29 mouse cellular contexts compared by ENCODE assay signal in the genomic region with DNA sequence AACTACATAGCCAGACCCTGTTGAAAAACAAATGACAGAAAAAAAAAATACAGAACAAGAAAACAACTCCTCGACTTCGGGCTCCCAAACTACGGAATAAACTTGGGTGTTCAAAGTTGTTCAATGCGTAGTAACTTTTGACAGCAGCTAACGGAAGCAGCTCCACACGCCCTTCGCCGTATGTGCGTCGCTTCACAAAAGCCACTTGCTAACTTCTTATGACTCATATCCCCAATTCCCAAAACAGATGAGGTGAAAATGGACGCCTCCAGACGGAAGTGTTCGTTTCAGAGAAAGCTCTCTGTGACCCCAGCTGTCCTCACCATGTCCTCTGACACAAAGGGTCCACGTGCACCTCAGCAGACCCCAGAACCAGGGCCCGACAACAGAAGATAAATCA. TPM values are rescaled to one million over a fixed set of nuclear protein-coding genes. Genes with fewer than 3 reads are reported as not detected.
DNase-seq lines count a peak whose midpoint lies in the region; ATAC-seq lines count a peak whose summit lies in the region.
"Had no signal": no experiment of that assay in that cellular context is flagged by ENCODE, and none has a peak within 500 bp of the region (broad histone marks: within the 10 kb centered on the region; RNA-seq: fewer than 3 reads in every experiment).

No protein-coding gene starts in this region.

- no peaks in the 10 kb centered on the region for H3K27me3 ChIP-seq in limb, embryonic 11.5 days (ENCODE audit: control insufficient read depth, insufficient read depth, low read length)
- H3K27me3 ChIP-seq in limb, embryonic 10.5 days (ENCODE audit: low read depth, poor library complexity, severe bottlenecking), result 0 out of 2 replicates have a peak, but pooled peaks cover 6% of the 10 kb centered on the region
- H3K27me3 ChIP-seq: CH12.LX; embryonic facial prominence, embryonic 12.5 days; embryonic facial prominence, embryonic 15.5 days; hindbrain, embryonic 13.5 days; Patski had no signal

- no peak overlapping the region for H3K4me3 ChIP-seq in limb, embryonic 11.5 days (ENCODE audit: low read depth, low read length)
- H3K4me3 ChIP-seq in limb, embryonic 10.5 days, result no peak overlapping the region
- H3K4me3 ChIP-seq: embryonic facial prominence, embryonic 12.5 days; embryonic facial prominence, embryonic 15.5 days; gastrocnemius, adult 2 months; hindbrain, embryonic 10.5 days; hindbrain, embryonic 13.5 days had no signal

- H3K4me1 ChIP-seq in limb, embryonic 11.5 days (ENCODE audit: control insufficient read depth, insufficient read depth, low read length), result 0 out of 2 replicates have a peak, but pooled peaks cover 3% of the 10 kb centered on the region
- peaks cover 15% of the 10 kb centered on the region for H3K4me1 ChIP-seq in limb, embryonic 10.5 days
- H3K4me1 ChIP-seq: embryonic facial prominence, embryonic 15.5 days had no signal

- no peak overlapping the region for H3K27ac ChIP-seq in limb, embryonic 11.5 days (replicated peaks; ENCODE audit: low read depth, low read length)
- H3K27ac ChIP-seq in limb, embryonic 10.5 days, result no peak overlapping the region
- H3K27ac ChIP-seq: embryonic facial prominence, embryonic 12.5 days; embryonic facial prominence, embryonic 15.5 days; gastrocnemius, adult 2 months; hindbrain, embryonic 10.5 days; hindbrain, embryonic 13.5 days had no signal

- WGBS in limb, embryonic 11.5 days, result 74% methylated on average over 15 of the region's 15 CpGs
- 70% methylated on average over 15 of the region's 15 CpGs for WGBS in limb, embryonic 10.5 days

- ATAC-seq in limb, embryonic 11.5 days (ENCODE audit: insufficient number of reproducible peaks, low FRiP score, low TSS enrichment, low read depth), result no peak
- ATAC-seq in inflammation-experienced regulatory T-cells, adult 6 months, result peak; percentile 62
- ATAC-seq: forebrain, embryonic 14.5 days; forebrain, postnatal 0 days; hindbrain, embryonic 16.5 days; Patski had no signal

- peak; percentile 29 for DNase-seq in limb, embryonic 11.5 days (ENCODE audit: low spot score)
- no peak for DNase-seq in limb, embryonic 10.5 days (ENCODE audit: low spot score)
- peak; percentile 51 for DNase-seq in brain, adult 2 months (ENCODE audit: low read depth, low spot score)
- no peak for DNase-seq in layer of hippocampus, postnatal 25 days (ENCODE audit: extremely low spot score in 1 of 2, low spot score in 1 of 2)
- no peak for DNase-seq in retina, embryonic 14.5 days (ENCODE audit: low spot score)
- DNase-seq: adrenal gland, postnatal 10 days; adrenal gland, postnatal 36 days; B cell, adult 2 months; cerebellum, adult 11 months; cerebellum, adult 2 months; cerebellum, adult 9-11 months; cerebellum, postnatal 25 days; forebrain, postnatal 0 days; gastrocnemius, adult 2 months; gastrocnemius, postnatal 14 days; heart, adult 11 months; heart, postnatal 36 days; kidney, adult 11 months had no signal

- no peaks in the 10 kb centered on the region for H3K36me3 ChIP-seq in limb, embryonic 11.5 days (ENCODE audit: control insufficient read depth, insufficient read depth, low read length)
- no peaks in the 10 kb centered on the region for H3K36me3 ChIP-seq in limb, embryonic 10.5 days
- H3K36me3 ChIP-seq: embryonic facial prominence, embryonic 12.5 days; embryonic facial prominence, embryonic 15.5 days; hindbrain, embryonic 10.5 days; hindbrain, embryonic 13.5 days had no signal

- H3K9ac ChIP-seq in limb, embryonic 11.5 days (ENCODE audit: low read length), result no peak overlapping the region
- H3K9ac ChIP-seq: embryonic facial prominence, embryonic 12.5 days; embryonic facial prominence, embryonic 15.5 days; forebrain, postnatal 0 days; hindbrain, embryonic 13.5 days had no signal

- H3K4me2 ChIP-seq in limb, embryonic 11.5 days (ENCODE audit: low read depth, severe bottlenecking), result no peak overlapping the region
- H3K4me2 ChIP-seq: embryonic facial prominence, embryonic 12.5 days; embryonic facial prominence, embryonic 15.5 days; heart, embryonic 11.5 days; hindbrain, embryonic 13.5 days had no signal

- no peaks in the 10 kb centered on the region for H3K9me3 ChIP-seq in limb, embryonic 11.5 days (ENCODE audit: control insufficient read depth, low read length)
- H3K9me3 ChIP-seq in limb, embryonic 10.5 days (replicated peaks), result no peaks in the 10 kb centered on the region
- H3K9me3 ChIP-seq: embryonic facial prominence, embryonic 12.5 days; embryonic facial prominence, embryonic 15.5 days; G1E; hindbrain, embryonic 10.5 days; hindbrain, embryonic 13.5 days had no signal

RNA-seq across cellular contexts. Expression of a gene that starts 17.7 kb away (rescaled TPM):
- 6.6 and 8.2 TPM in 2 replicates for polyA plus RNA-seq in limb, embryonic 11.5 days (2014; fragmentation: Nextera tagmentation; extraction: Ambion mirVana)
- 6.9 and 7.8 TPM in 2 replicates for polyA plus RNA-seq in limb, embryonic 10.5 days (2016; fragmentation: Nextera tagmentation; extraction: Ambion mirVana)
- polyA plus RNA-seq in inflammation-experienced regulatory T-cells, adult 6 months (2017; shearing (Covaris generic)), result 10 to 100 TPM; 18.8 to 20.6 (median 20.2) TPM
- total RNA-seq in layer of hippocampus, postnatal 25 days (2021), result 10 to 100 TPM; 25.3 to 27.6 TPM

Comparison
In these comparisons a context has a peak if more than half of its experiments do, and no peak if none do; other contexts are left out.
1. DNase-seq: peak in limb, embryonic 11.5 days (single experiment) and brain, adult 2 months (single experiment); none in limb, embryonic 10.5 days (single experiment), layer of hippocampus, postnatal 25 days (0 of 2) and retina, embryonic 14.5 days (single experiment).